Comparison of ENCODE assay signal across 22 mouse cellular contexts in genomic region chr1:21069830-21070522, GRCm38 (mm10). TPM values are rescaled to one million over a fixed set of nuclear protein-coding genes. Genes with fewer than 3 reads are reported as not detected.
A peak's percentile ranks its signal among the peaks of the same experiment; 100 is the strongest.
DNase-seq lines count a peak whose midpoint lies in the region; ATAC-seq lines count a peak whose summit lies in the region.
"Had no signal": no experiment of that assay in that cellular context is flagged by ENCODE, and none has a peak within 500 bp of the region (broad histone marks: within the 10 kb centered on the region; RNA-seq: fewer than 3 reads in every experiment).

No protein-coding gene starts in this region.

- H3K36me3 ChIP-seq in heart, embryonic 16.5 days (ENCODE audit: control insufficient read depth, insufficient read depth), result peaks cover 4% of the 10 kb centered on the region; the same call in 1 of the 2 replicates
- H3K36me3 ChIP-seq in liver, embryonic 11.5 days (ENCODE audit: control insufficient read depth, insufficient read depth, low read length), result no peaks in the 10 kb centered on the region
- no peaks in the 10 kb centered on the region for H3K36me3 ChIP-seq in liver, embryonic 15.5 days (replicated peaks)
- H3K36me3 ChIP-seq in hindbrain, embryonic 11.5 days (ENCODE audit: control insufficient read depth, insufficient read depth, low read length), result no peaks in the 10 kb centered on the region
- H3K36me3 ChIP-seq: G1E; hindbrain, embryonic 13.5 days; stomach, embryonic 15.5 days had no signal

- ATAC-seq in heart, embryonic 16.5 days (replicated peaks; ENCODE audit: extremely low read depth, insufficient read depth, low FRiP score), result no peak
- no peak for ATAC-seq in liver, embryonic 11.5 days (replicated peaks; ENCODE audit: low FRiP score)
- peak; percentile 57 for ATAC-seq in common myeloid progenitor, adult 5-6 weeks (replicated peaks; ENCODE audit: low read depth, poor library complexity, severe bottlenecking)
- ATAC-seq in liver, embryonic 15.5 days (ENCODE audit: insufficient read depth), result peak; percentile 64
- ATAC-seq in hindbrain, embryonic 11.5 days (ENCODE audit: low FRiP score), result no peak
- ATAC-seq: CD4-positive, CD25-positive, alpha-beta regulatory T cell, adult 4 months; midbrain, embryonic 16.5 days had no signal

- no peak overlapping the region for H3K9ac ChIP-seq in heart, embryonic 16.5 days (ENCODE audit: low read length)
- no peak overlapping the region for H3K9ac ChIP-seq in liver, embryonic 11.5 days (ENCODE audit: low read depth, low read length)
- H3K9ac ChIP-seq in liver, embryonic 15.5 days, result no peak overlapping the region
- H3K9ac ChIP-seq in hindbrain, embryonic 11.5 days (ENCODE audit: low read depth, low read length), result no peak overlapping the region
- H3K9ac ChIP-seq: embryonic facial prominence, embryonic 15.5 days; forebrain, embryonic 12.5 days; hindbrain, embryonic 13.5 days; limb, embryonic 15.5 days; neural tube, embryonic 12.5 days; stomach, embryonic 15.5 days had no signal

- H3K4me1 ChIP-seq in heart, embryonic 16.5 days (ENCODE audit: control insufficient read depth, insufficient read depth, low read length), result peaks cover 36% of the 10 kb centered on the region
- H3K4me1 ChIP-seq in liver, embryonic 11.5 days (replicated peaks; ENCODE audit: control insufficient read depth, insufficient read depth, low read length), result 0 out of 2 replicates have a peak, but pooled peaks cover 5% of the 10 kb centered on the region
- peaks cover 19% of the 10 kb centered on the region for H3K4me1 ChIP-seq in liver, embryonic 15.5 days (replicated peaks)
- H3K4me1 ChIP-seq in hindbrain, embryonic 11.5 days (replicated peaks; ENCODE audit: control insufficient read depth, insufficient read depth, low read length), result 0 out of 2 replicates have a peak, but pooled peaks cover 3% of the 10 kb centered on the region

- WGBS in heart, embryonic 16.5 days, result 73% methylated on average over 12 of the region's 12 CpGs
- 66% methylated on average over 12 of the region's 12 CpGs for WGBS in liver, embryonic 11.5 days
- WGBS in liver, embryonic 15.5 days (ENCODE audit: insufficient replicate concordance), result 42% methylated on average over 12 of the region's 12 CpGs
- WGBS in hindbrain, embryonic 11.5 days, result 85% methylated on average over 12 of the region's 12 CpGs

- H3K4me3 ChIP-seq in heart, embryonic 16.5 days (ENCODE audit: low read length), result no peak overlapping the region
- no peak overlapping the region for H3K4me3 ChIP-seq in liver, embryonic 11.5 days (ENCODE audit: low read depth, low read length)
- H3K4me3 ChIP-seq in liver, embryonic 15.5 days (replicated peaks), result no peak overlapping the region
- no peak overlapping the region for H3K4me3 ChIP-seq in hindbrain, embryonic 11.5 days (ENCODE audit: low read depth, low read length)
- H3K4me3 ChIP-seq: embryonic facial prominence, embryonic 15.5 days; forebrain, embryonic 12.5 days; hindbrain, embryonic 13.5 days; limb, embryonic 15.5 days; neural tube, embryonic 12.5 days; stomach, embryonic 15.5 days had no signal

- no peak overlapping the region for H3K4me2 ChIP-seq in heart, embryonic 16.5 days (ENCODE audit: low read depth, low read length)
- 0 out of 2 replicates have a peak overlapping the region, but pooled peaks have one; percentile 7 for H3K4me2 ChIP-seq in liver, embryonic 11.5 days
- H3K4me2 ChIP-seq in liver, embryonic 15.5 days, result no peak overlapping the region
- no peak overlapping the region for H3K4me2 ChIP-seq in hindbrain, embryonic 11.5 days (replicated peaks; ENCODE audit: low read depth, low read length)
- H3K4me2 ChIP-seq: embryonic facial prominence, embryonic 15.5 days; forebrain, embryonic 12.5 days; hindbrain, embryonic 13.5 days; limb, embryonic 15.5 days; neural tube, embryonic 12.5 days; stomach, embryonic 15.5 days had no signal

- H3K9me3 ChIP-seq in heart, embryonic 16.5 days (replicated peaks; ENCODE audit: control insufficient read depth, low read length), result peaks cover 6% of the 10 kb centered on the region
- H3K9me3 ChIP-seq in liver, embryonic 11.5 days (ENCODE audit: control insufficient read depth, low read length), result no peaks in the 10 kb centered on the region
- H3K9me3 ChIP-seq in liver, embryonic 15.5 days (replicated peaks), result no peaks in the 10 kb centered on the region
- no peaks in the 10 kb centered on the region for H3K9me3 ChIP-seq in hindbrain, embryonic 11.5 days (ENCODE audit: control insufficient read depth, low read length)
- H3K9me3 ChIP-seq: embryonic facial prominence, embryonic 15.5 days; forebrain, embryonic 12.5 days; G1E; limb, embryonic 15.5 days; stomach, embryonic 15.5 days had no signal

- DNase-seq in heart, postnatal 4 days, result no peak
- DNase-seq in liver, embryonic 11.5 days (ENCODE audit: low spot score), result no peak
- DNase-seq in liver, result no peak
- no peak for DNase-seq in hindbrain, embryonic 11.5 days (ENCODE audit: low spot score)
- DNase-seq in frontal cortex, postnatal 36 days (ENCODE audit: low spot score in 2 of 2), result no peak
- DNase-seq: cerebellum, adult 9-11 months; kidney, adult 11 months; layer of hippocampus, postnatal 36 days; thymus, adult 2 months had no signal

- peak overlapping the region; percentile 22 for H3K27ac ChIP-seq in heart, embryonic 16.5 days (ENCODE audit: low read length)
- H3K27ac ChIP-seq in liver, embryonic 11.5 days (ENCODE audit: low read depth, low read length), result no peak overlapping the region
- no peak overlapping the region; the same call in 1 of the 2 replicates for H3K27ac ChIP-seq in liver, embryonic 15.5 days (replicated peaks)
- no peak overlapping the region for H3K27ac ChIP-seq in hindbrain, embryonic 11.5 days (ENCODE audit: low read depth, low read length)
- H3K27ac ChIP-seq: forebrain, embryonic 12.5 days; hindbrain, embryonic 13.5 days; limb, embryonic 15.5 days; macrophage; neural tube, embryonic 12.5 days; stomach, embryonic 15.5 days had no signal

- H3K27me3 ChIP-seq in heart, embryonic 16.5 days (ENCODE audit: control insufficient read depth, insufficient read depth, low read length), result no peaks in the 10 kb centered on the region
- H3K27me3 ChIP-seq in liver, embryonic 11.5 days (replicated peaks; ENCODE audit: control insufficient read depth, insufficient read depth, low read length), result no peaks in the 10 kb centered on the region
- no peaks in the 10 kb centered on the region for H3K27me3 ChIP-seq in liver, embryonic 15.5 days
- H3K27me3 ChIP-seq in hindbrain, embryonic 11.5 days (ENCODE audit: control insufficient read depth, insufficient read depth, low read length), result no peaks in the 10 kb centered on the region
- H3K27me3 ChIP-seq: embryonic facial prominence, embryonic 15.5 days; forebrain, embryonic 12.5 days; hindbrain, embryonic 13.5 days; limb, embryonic 15.5 days; neural tube, embryonic 12.5 days; stomach, embryonic 15.5 days had no signal

RNA-seq across cellular contexts. Expression of gene Tram2, which starts 9.1 kb away (rescaled TPM):
- polyA plus RNA-seq in heart, embryonic 16.5 days (2015; fragmentation: Nextera tagmentation; extraction: Ambion mirVana), result 3.3 and 3.6 TPM in 2 replicates
- total RNA-seq in heart, postnatal 4 days (2021), result 10 to 100 TPM; 13.2 to 14.6 TPM
- polyA plus RNA-seq in liver, embryonic 11.5 days (2014; fragmentation: Nextera tagmentation; extraction: Ambion mirVana), result 3.9 and 4.0 TPM in 2 replicates
- total RNA-seq in common myeloid progenitor, adult 5-6 weeks (2017), result 2.3 and 4.5 TPM in 2 replicates
- polyA plus RNA-seq in liver, embryonic 15.5 days (2015; fragmentation: Nextera tagmentation; extraction: Ambion mirVana), result 1.6 and 1.7 TPM in 2 replicates
- polyA plus RNA-seq in hindbrain, embryonic 11.5 days (2014; fragmentation: Nextera tagmentation; extraction: Ambion mirVana), result 6.2 and 6.6 TPM in 2 replicates

Comparison
In these comparisons a context has a peak if more than half of its experiments do, and no peak if none do; other contexts are left out.
1. ATAC-seq: peak in common myeloid progenitor, adult 5-6 weeks (single experiment) and liver, embryonic 15.5 days (single experiment); none in heart, embryonic 16.5 days (single experiment), liver, embryonic 11.5 days (single experiment) and hindbrain, embryonic 11.5 days (single experiment).